Mouse (Mus musculus) left cerebral cortex, adult 2 months (tissue): ENCODE data around the gene Ufsp1. TPM values are rescaled to one million over a fixed set of nuclear protein-coding genes. Genes with fewer than 3 reads are reported as not detected.

Experiments
- DNase-seq, 2 experiments: peaks; one replicate each; pipeline ENCODE4 v3.0.0; 2021 to 2022; ENCODE audit warnings: low spot score in 2 of 2, mixed read lengths in 1 of 2; ENCODE audit errors: extremely low spot score in 1 of 2
- H3K27ac ChIP-seq: fragments of 200-600 bp; 2 replicates; pipeline ENCODE4 v1.8.1; 2022
- H3K4me3 ChIP-seq: fragments of 200-600 bp; 2 replicates; pipeline ENCODE4 v1.8.1; 2022
- CTCF ChIP-seq: fragments of 200-600 bp; IDR thresholded peaks from 2 replicates; pipeline ENCODE4 v1.8.1; 2022; ENCODE audit warnings: antibody characterized with exemption, mild to moderate bottlenecking, moderate library complexity
- intact Hi-C: fragments of 180-260 bp; cut with DNase I; formaldehyde crosslinking; loops from one replicate; pipeline ENCODE4 v1.15.1; 2025
- total RNA-seq, 2 experiments: library from RNA; stranded (reverse); gene quantifications; 2 replicates each; pipeline ENCODE4 v1.2.3; 2021

The Ufsp1 gene
- total RNA-seq, 2 experiments from 2014 or later, result 11.6 to 14.4 TPM

- Histone ChIP-seq H3K27ac (peak within 1 kb of the TSS; percentile 50; the same call in 1 of the 2 replicates), H3K4me3 (peak within 1 kb of the TSS; percentile 42)
- DNase-seq, result peak; percentile 56 to 62
- TF ChIP-seq CTCF, result no peak; the same call in 1 of the 2 replicates
- intact Hi-C loops, result no loop called here
Measured at GRCm38 (mm10) chr5:137314193-137315083, 20.0 kb downstream of the Ufsp1 start, which contains the start of gene Trip6. Gene Trip6, minus strand, starts transcription at chr5:137314404.

GRCm38 (mm10) chr5:137315084-137315903, 20.9 kb downstream of the Ufsp1 start:
- intact Hi-C loops, result no loop called here
- Histone ChIP-seq H3K4me3 (no peak overlapping the region), H3K27ac (no peak overlapping the region)
- DNase-seq, result no peak
- TF ChIP-seq CTCF, result peak; percentile 47

GRCm38 (mm10) chr5:137317361-137317760, 22.9 kb downstream of the Ufsp1 start:
- no peak overlapping the region for H3K27ac ChIP-seq
- no peak for DNase-seq
- H3K4me3 ChIP-seq, result no peak overlapping the region
- intact Hi-C loops, result no loop called here
- TF ChIP-seq CTCF, result no peak

- intact Hi-C loops, result no loop called here
- no peak for DNase-seq
- Histone ChIP-seq H3K27ac (no peak overlapping the region), H3K4me3 (no peak overlapping the region)
- no peak for TF ChIP-seq CTCF
Measured at GRCm38 (mm10) chr5:137318570-137318969, 24.1 kb downstream of the Ufsp1 start.

- TF ChIP-seq CTCF, result no peak
- Histone ChIP-seq H3K4me3 (no peak overlapping the region), H3K27ac (no peak overlapping the region)
- DNase-seq, result no peak
- intact Hi-C loops, result no loop called here
Measured at GRCm38 (mm10) chr5:137320996-137321395, 26.6 kb downstream of the Ufsp1 start.

GRCm38 (mm10) chr5:137330910-137331309, 36.5 kb downstream of the Ufsp1 start:
- intact Hi-C loops, result loop anchor here (10.0 kb wide), 2 partner anchors 264 to 834 kb away; partner anchors contain the start of gene Cops6
- Histone ChIP-seq H3K27ac (no peak overlapping the region), H3K4me3 (no peak overlapping the region)
- no peak for DNase-seq
- TF ChIP-seq CTCF, result no peak

- no peak for TF ChIP-seq CTCF
- Histone ChIP-seq H3K4me3 (peak overlapping the region; percentile 59), H3K27ac (peak overlapping the region; percentile 55)
- DNase-seq, result no peak
- intact Hi-C loops, result loop anchor here (10.0 kb wide), 2 partner anchors 262 to 832 kb away; partner anchors contain the start of gene Cops6
Measured at GRCm38 (mm10) chr5:137332857-137333511, 38.6 kb downstream of the Ufsp1 start.

- DNase-seq, result peak; percentile 88 to 90
- H3K27ac ChIP-seq, result peak within 1 kb of the TSS; percentile 55
- H3K4me3 ChIP-seq, result peak within 1 kb of the TSS; percentile 59
- TF ChIP-seq CTCF, result peak; percentile 80
- intact Hi-C loops, result loop anchor here (2.0 to 10.0 kb wide), 3 partner anchors 169 to 831 kb away; partner anchors contain the start of genes Cops6 and Pop7
Measured at GRCm38 (mm10) chr5:137333512-137334174, 39.2 kb downstream of the Ufsp1 start, which contains the start of gene Slc12a9. Gene Slc12a9, minus strand, starts transcription at chr5:137333597.

GRCm38 (mm10) chr5:137334317-137334716, 39.9 kb downstream of the Ufsp1 start:
- Histone ChIP-seq H3K4me3 (peak overlapping the region; percentile 59; the same call in 1 of the 2 replicates), H3K27ac (no peak overlapping the region)
- TF ChIP-seq CTCF, result no peak
- DNase-seq, result no peak
- intact Hi-C loops, result loop anchor here (2.0 to 10.0 kb wide), 3 partner anchors 168 to 830 kb away; partner anchors contain the start of genes Cops6 and Pop7

- no peak for TF ChIP-seq CTCF
- Histone ChIP-seq H3K4me3 (no peak overlapping the region), H3K27ac (no peak overlapping the region)
- no peak for DNase-seq
- intact Hi-C loops, result loop anchor here (2.0 to 10.0 kb wide), 4 partner anchors 168 to 830 kb away; partner anchors contain the start of genes Cops6, Pop7 and Ppp1r35
Measured at GRCm38 (mm10) chr5:137335066-137335465, 40.6 kb downstream of the Ufsp1 start.

GRCm38 (mm10) chr5:137337190-137337589, 42.8 kb downstream of the Ufsp1 start:
- DNase-seq, result no peak
- intact Hi-C loops, result loop anchor here (5.0 to 10.0 kb wide), 3 partner anchors 258 to 828 kb away; partner anchors contain the start of genes Cops6 and Ppp1r35
- Histone ChIP-seq H3K4me3 (no peak overlapping the region), H3K27ac (no peak overlapping the region)
- no peak for TF ChIP-seq CTCF
